Mouse (Mus musculus) subcutaneous adipose tissue, adult 2 months (tissue): Measurements from ENCODE around the gene 9530003J23Rik. TPM values are rescaled to one million over a fixed set of nuclear protein-coding genes. Genes with fewer than 3 reads are reported as not detected.

Experiments
- polyA plus RNA-seq: library from polyadenylated mRNA; depleted of rRNA; stranded (reverse); fragments of >200 nt; gene quantifications from 2 replicates; pipeline ENCODE4 v1.2.3, GENCODE M21; 2012; ENCODE audit warnings: low replicate concordance; rRNA removed

Gene 9530003J23Rik
- polyA plus RNA-seq, result 0.24 TPM in 1 of 2 replicates, not detected in the other

DNA sequence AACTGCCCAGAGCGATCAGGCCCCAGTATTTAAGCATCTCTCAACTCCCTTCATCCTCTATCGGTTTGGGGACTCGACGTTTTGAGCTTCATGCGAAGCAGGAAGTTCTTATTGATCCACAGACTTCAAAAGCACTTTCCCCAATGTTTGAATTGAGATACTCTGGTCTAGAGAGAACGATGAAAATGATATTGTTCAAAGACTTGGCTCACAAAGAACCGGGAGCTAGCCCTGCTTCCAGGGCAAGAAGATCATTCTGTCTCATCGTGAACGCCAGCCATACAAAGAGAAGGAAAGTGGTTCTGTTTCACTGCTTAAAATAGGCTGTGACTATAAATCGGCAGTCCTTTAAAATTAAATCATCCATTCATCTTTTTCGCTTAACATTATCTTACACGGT, at the start of gene 9530003J23Rik:
9530003J23Rik (minus strand) TSS at position 101 of the 400 bp plus-strand sequence.

GRCm38 (mm10) chr10:117282049-117282448, 43.5 kb upstream of the 9530003J23Rik start, which contains the start of gene Lyz2:
Gene Lyz2 (minus strand): TSS chr10:117282321.

DNA sequence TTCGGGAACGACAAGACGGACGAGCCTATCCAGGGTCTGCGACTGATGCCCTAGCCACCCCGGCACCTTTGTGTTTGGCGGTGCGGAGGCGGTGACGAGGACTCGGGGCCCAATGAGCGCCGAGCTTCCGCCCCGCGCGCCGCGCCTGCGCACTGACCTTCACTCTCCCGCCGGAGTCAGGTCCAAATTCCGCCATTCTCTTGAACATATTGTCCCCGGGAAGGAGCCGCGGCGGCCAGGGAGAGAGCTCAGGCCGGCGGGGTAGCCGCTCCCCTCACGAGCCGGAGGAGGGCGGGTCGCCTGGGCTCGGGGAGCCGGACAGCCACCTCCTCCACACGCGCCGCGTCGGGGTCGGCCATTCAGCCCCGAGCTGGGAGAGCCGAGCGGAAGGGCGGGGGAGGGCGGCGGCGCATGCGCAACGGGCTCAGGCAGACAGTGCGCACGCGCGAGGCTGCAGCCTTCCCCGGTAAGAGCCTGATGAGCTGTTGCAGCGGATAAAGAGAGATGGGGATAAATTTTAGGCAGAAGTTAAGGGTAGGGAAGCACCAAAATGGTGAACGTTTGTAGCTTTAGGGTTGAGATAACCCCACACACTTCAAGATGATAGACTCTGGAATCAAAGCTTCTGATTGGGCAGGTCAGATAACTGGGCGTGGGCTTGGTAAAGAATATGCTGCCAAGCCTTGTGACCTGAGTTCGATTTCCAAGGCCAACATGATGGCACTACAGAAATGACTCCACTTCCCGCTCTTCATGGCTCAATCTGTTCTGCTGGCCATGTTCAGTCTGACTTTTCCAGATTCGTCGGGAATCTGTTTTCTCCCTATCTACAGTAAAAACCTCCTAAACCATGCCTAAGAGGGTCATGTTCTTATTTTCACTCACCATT, 14.2 kb downstream of the 9530003J23Rik start, which contains the start of gene Yeats4:
Yeats4 (minus strand) TSS at position 406 of the 889 bp plus-strand sequence.

Other genes with a start within 250 kb of the 9530003J23Rik start
- gene Lrrc10, start 193.4 kb downstream of the 9530003J23Rik start, polyA plus RNA-seq, result not detected in 2 replicates
- gene Cct2, start 174.9 kb downstream of the 9530003J23Rik start, polyA plus RNA-seq, result 86.4 and 129 TPM in 2 replicates
- 12.8 and 27.1 TPM in 2 replicates for gene Frs2, start 90.2 kb downstream of the 9530003J23Rik start, polyA plus RNA-seq
- gene Yeats4, start 14.2 kb downstream of the 9530003J23Rik start, polyA plus RNA-seq, result 15.0 and 26.0 TPM in 2 replicates
- gene Lyz2, start 43.6 kb upstream of the 9530003J23Rik start, polyA plus RNA-seq, result 594 and 634 TPM in 2 replicates
- gene Lyz1, start 54.2 kb upstream of the 9530003J23Rik start, polyA plus RNA-seq, result 27.0 and 34.5 TPM in 2 replicates
- gene Cpsf6, start 141.3 kb upstream of the 9530003J23Rik start, polyA plus RNA-seq, result 28.9 and 66.1 TPM in 2 replicates